Mouse (Mus musculus) limb, embryonic 14.5 days (tissue): Measurements from ENCODE around the gene Stard3. TPM values are rescaled to one million over a fixed set of nuclear protein-coding genes. Genes with fewer than 3 reads are reported as not detected.

Source experiments
- ATAC-seq: fragments of 200-750 bp; cut with Nextera tagmentation; 2 replicates; pipeline ENCODE4 v1.8.0; 2017; ENCODE audit warnings: low read depth, moderate number of reproducible peaks, moderate TSS enrichment; ENCODE audit not compliant: low FRiP score
- DNase-seq: peaks from one replicate; pipeline ENCODE4 v3.0.0-alpha.2; 2015; ENCODE audit warnings: low spot score
- H3K27ac ChIP-seq: fragments of 300-500 bp; sonication (generic); replicated peaks from 2 replicates; pipeline ENCODE4 v1.5.1; 2014; ENCODE audit warnings: low read depth, mild to moderate bottlenecking, low read length, moderate library complexity, mixed read lengths
- H3K27me3 ChIP-seq: fragments of 300-500 bp; sonication (generic); 2 replicates; pipeline ENCODE4 v1.6.1; 2014; ENCODE audit warnings: low read length, mixed read lengths; ENCODE audit not compliant: control insufficient read depth, insufficient read depth
- H3K36me3 ChIP-seq: fragments of 300-500 bp; sonication (generic); 2 replicates; pipeline ENCODE4 v1.6.1; 2014; ENCODE audit warnings: mild to moderate bottlenecking, low read length, moderate library complexity, mixed read lengths; ENCODE audit not compliant: control insufficient read depth, insufficient read depth
- H3K4me1 ChIP-seq: fragments of 300-500 bp; sonication (generic); 2 replicates; pipeline ENCODE4 v1.6.1; 2014; ENCODE audit warnings: antibody characterized with exemption, low read length, mixed read lengths; ENCODE audit not compliant: control insufficient read depth, insufficient read depth
- H3K4me2 ChIP-seq: fragments of 300-500 bp; sonication (generic); replicated peaks from 2 replicates; pipeline ENCODE4 v1.6.1; 2014; ENCODE audit warnings: low read depth, mild to moderate bottlenecking, low read length, moderate library complexity; ENCODE audit not compliant: severe bottlenecking
- H3K4me3 ChIP-seq: fragments of 300-500 bp; sonication (generic); replicated peaks from 2 replicates; pipeline ENCODE4 v1.5.1; 2014; ENCODE audit warnings: low read length
- H3K9ac ChIP-seq: fragments of 300-500 bp; sonication (generic); 2 replicates; pipeline ENCODE4 v1.6.1; 2014; ENCODE audit warnings: mild to moderate bottlenecking, low read depth, low read length, moderate library complexity; ENCODE audit not compliant: severe bottlenecking
- H3K9me3 ChIP-seq: fragments of 300-500 bp; sonication (generic); 2 replicates; pipeline ENCODE4 v1.6.1; 2016; ENCODE audit warnings: low read length; ENCODE audit not compliant: control insufficient read depth
- POLR2A ChIP-seq: fragments of 200-500 bp; IDR thresholded peaks from 2 replicates; pipeline ENCODE4 v1.8.0; 2012; ENCODE audit warnings: inconsistent platforms, mild to moderate bottlenecking, moderate library complexity, borderline replicate concordance; ENCODE audit not compliant: insufficient read depth, insufficient read length; ENCODE audit errors: extremely low read depth
- WGBS: fragments of 180-500 bp; shearing (Covaris S2); extraction: QIAGEN DNeasy Blood & Tissue Kit; methylation state at CpG from one replicate; pipeline ENCODE4 v1.1.7; 2014; 5-methylcytosine and 5-hydroxymethylcytosine counted together
- polyA plus RNA-seq, 2 experiments: library from polyadenylated mRNA; depleted of rRNA in 1 of 2; stranded (reverse) in 1 of 2; unstranded in 1 of 2; fragments of >200 nt; fragmentation: Nextera tagmentation in 1 of 2; extraction: Ambion mirVana in 1 of 2; gene quantifications; 2 replicates each; pipeline versions ENCODE4 v1.2.1 to v1.2.3; 2012 to 2014

The Stard3 gene
- polyA plus RNA-seq, 2 experiments = 36.9 to 78.2 TPM

GRCm38 (mm10) chr11:98329081-98329959 is 28.8 kb upstream of the Stard3 start, which contains the start of gene Neurod2:
Gene Neurod2 (minus strand): TSS chr11:98329648.
- Histone ChIP-seq H3K4me1 (peaks cover 5% of the 10 kb centered on the region; the same call in 1 of the 2 replicates), H3K36me3 (no peaks in the 10 kb centered on the region), H3K27ac (no peak within 1 kb of the TSS), H3K27me3 (peaks cover 100% of the 10 kb centered on the region), H3K4me3 (peak within 1 kb of the TSS; percentile 21), H3K9ac (no peak within 1 kb of the TSS), H3K4me2 (0 out of 2 replicates have a peak within 1 kb of the TSS, but pooled peaks have one; percentile 40), H3K9me3 (no peaks in the 10 kb centered on the region)
- TF ChIP-seq POLR2A = no peak
- DNase-seq = no peak
- no peak for ATAC-seq
- WGBS = 2% methylated on average over 37 of the region's 38 CpGs

- Histone ChIP-seq H3K4me2 (no peak overlapping the region), H3K36me3 (no peaks in the 10 kb centered on the region), H3K9me3 (no peaks in the 10 kb centered on the region), H3K4me3 (no peak overlapping the region), H3K4me1 (peaks cover 5% of the 10 kb centered on the region; the same call in 1 of the 2 replicates), H3K9ac (no peak overlapping the region), H3K27me3 (peaks cover 100% of the 10 kb centered on the region), H3K27ac (no peak overlapping the region)
- no peak for DNase-seq
- 39% methylated on average over 9 of the region's 9 CpGs for WGBS
- TF ChIP-seq POLR2A = no peak
- ATAC-seq = no peak
These were observed 28.0 kb upstream of the Stard3 start for GRCm38 (mm10) chr11:98329960-98330744.

- DNase-seq (no peak), ATAC-seq (no peak)
- Histone ChIP-seq H3K9ac (no peak overlapping the region), H3K4me2 (no peak overlapping the region), H3K27me3 (peaks cover 100% of the 10 kb centered on the region), H3K36me3 (no peaks in the 10 kb centered on the region), H3K4me1 (peaks cover 5% of the 10 kb centered on the region; the same call in 1 of the 2 replicates), H3K4me3 (no peak overlapping the region), H3K9me3 (no peaks in the 10 kb centered on the region), H3K27ac (no peak overlapping the region)
- TF ChIP-seq POLR2A = no peak
- WGBS = 31% methylated on average over 2 of the region's 2 CpGs
These were observed 27.4 kb upstream of the Stard3 start for GRCm38 (mm10) chr11:98330745-98331204.

GRCm38 (mm10) chr11:98331401-98331800 is 26.8 kb upstream of the Stard3 start:
- Histone ChIP-seq H3K9me3 (no peaks in the 10 kb centered on the region), H3K36me3 (no peaks in the 10 kb centered on the region), H3K27me3 (peaks cover 100% of the 10 kb centered on the region), H3K4me3 (no peak overlapping the region), H3K4me1 (peaks cover 5% of the 10 kb centered on the region; the same call in 1 of the 2 replicates), H3K9ac (no peak overlapping the region), H3K27ac (no peak overlapping the region), H3K4me2 (no peak overlapping the region)
- 50% methylated on average over 1 of the region's 1 CpGs for WGBS
- no peak for TF ChIP-seq POLR2A
- no peak for DNase-seq
- ATAC-seq = no peak

GRCm38 (mm10) chr11:98332186-98332585 is 26.0 kb upstream of the Stard3 start:
- no peak overlapping the region for H3K27ac ChIP-seq
- H3K4me3 ChIP-seq = no peak overlapping the region
- no peaks in the 10 kb centered on the region for H3K9me3 ChIP-seq
- H3K4me2 ChIP-seq = no peak overlapping the region
- no peak overlapping the region for H3K9ac ChIP-seq
- 83% methylated on average over 3 of the region's 3 CpGs for WGBS
- peaks cover 3% of the 10 kb centered on the region; the same call in 1 of the 2 replicates for H3K4me1 ChIP-seq
- ATAC-seq = no peak
- H3K27me3 ChIP-seq = peaks cover 100% of the 10 kb centered on the region
- no peak for TF ChIP-seq POLR2A
- H3K36me3 ChIP-seq = no peaks in the 10 kb centered on the region
- no peak for DNase-seq
